Mouse (Mus musculus) MEL (cell line): Measurements from ENCODE around the gene Llph. TPM values are rescaled to one million over a fixed set of nuclear protein-coding genes. Genes with fewer than 3 reads are reported as not detected.

Experiments used
- DNase-seq: peaks from one replicate; pipeline ENCODE4 v3.0.0; 2011; ENCODE audit warnings: low read depth, low spot score
- H3K27ac ChIP-seq: 2 replicates; pipeline ENCODE4 v1.5.1; 2012; ENCODE audit warnings: low read depth, mild to moderate bottlenecking, control low read depth, low read length, moderate library complexity; ENCODE audit not compliant: control insufficient read depth
- H3K27me3 ChIP-seq, 2 experiments: fragments of 150-350 bp in 1 of 2; sonication (generic) in 1 of 2; 2 replicates each; pipeline ENCODE4 v1.6.1; 2012; ENCODE audit warnings: low read length in 2 of 2, mild to moderate bottlenecking in 2 of 2, improper control_type of control experiment in 1 of 2, moderate library complexity in 1 of 2; ENCODE audit not compliant: insufficient read depth in 2 of 2, control insufficient read depth in 1 of 2
- H3K36me3 ChIP-seq, 2 experiments: 2 replicates each; pipeline ENCODE4 v1.6.1; 2012 to 2014; ENCODE audit warnings: low read length in 2 of 2, improper control_type of control experiment in 1 of 2, inconsistent platforms in 1 of 2, mild to moderate bottlenecking in 1 of 2; ENCODE audit not compliant: insufficient read depth in 2 of 2, control insufficient read depth in 1 of 2
- H3K4me1 ChIP-seq, 2 experiments: fragments of 150-350 bp in 1 of 2; sonication (generic) in 1 of 2; 2 replicates each; pipeline ENCODE4 v1.6.1; 2012; ENCODE audit warnings: low read length in 2 of 2, improper control_type of control experiment in 1 of 2, mild to moderate bottlenecking in 1 of 2; ENCODE audit not compliant: insufficient read depth in 2 of 2, control insufficient read depth in 1 of 2
- H3K4me3 ChIP-seq, 2 experiments: fragments of 150-350 bp in 1 of 2; sonication (generic) in 1 of 2; 2 replicates each; pipeline ENCODE4 v1.5.1; 2012; ENCODE audit warnings: low read depth in 2 of 2, low read length in 2 of 2, mild to moderate bottlenecking in 2 of 2, moderate library complexity in 2 of 2, control low read depth in 1 of 2, improper control_type of control experiment in 1 of 2; ENCODE audit not compliant: control insufficient read depth in 1 of 2, insufficient read depth in 1 of 2
- H3K79me2 ChIP-seq: 2 replicates; pipeline ENCODE4 v1.6.1; 2012; ENCODE audit warnings: mild to moderate bottlenecking, low read length, moderate library complexity; ENCODE audit not compliant: control insufficient read depth, poor library complexity, insufficient read depth
- H3K9ac ChIP-seq: 2 replicates; pipeline ENCODE4 v1.6.1; 2012; ENCODE audit warnings: low read depth, mild to moderate bottlenecking, control low read depth, low read length, moderate library complexity; ENCODE audit not compliant: control insufficient read depth, poor library complexity, severe bottlenecking
- H3K9me3 ChIP-seq: fragments of 150-350 bp; sonication (generic); replicated peaks from 2 replicates; pipeline ENCODE4 v1.6.1; 2012; ENCODE audit warnings: mild to moderate bottlenecking, low read length, improper control_type of control experiment, moderate library complexity; ENCODE audit not compliant: insufficient read depth
- BHLHE40 ChIP-seq: IDR thresholded peaks from 2 replicates; pipeline ENCODE4 v1.6.1; 2012; ENCODE audit warnings: low read depth, mild to moderate bottlenecking, inconsistent platforms, low read length, improper control_type of control experiment, borderline replicate concordance
- CHD2 ChIP-seq: IDR thresholded peaks from 2 replicates; pipeline ENCODE4 v1.6.1; 2011; ENCODE audit warnings: low read length, improper control_type of control experiment
- CTCF ChIP-seq, 3 experiments: IDR thresholded peaks in 2 of 3; conservative IDR thresholded peaks in 1 of 3; 2 replicates each; pipeline ENCODE4 v1.5.1; 2011 to 2012; ENCODE audit warnings: low read length in 3 of 3, low read depth in 2 of 3, mild to moderate bottlenecking in 2 of 3, improper control_type of control experiment in 1 of 3, inconsistent platforms in 1 of 3, mixed read lengths in 1 of 3, moderate library complexity in 1 of 3; ENCODE audit not compliant: control insufficient read depth in 1 of 3, insufficient read depth in 1 of 3, poor library complexity in 1 of 3, severe bottlenecking in 1 of 3
- ELF1 ChIP-seq: IDR thresholded peaks from 2 replicates; pipeline ENCODE4 v1.6.1; 2014; ENCODE audit warnings: low read depth, mild to moderate bottlenecking, inconsistent platforms, low read length, improper control_type of control experiment, moderate library complexity
- ETS1 ChIP-seq: IDR thresholded peaks from 2 replicates; pipeline ENCODE4 v1.6.1; 2012; ENCODE audit warnings: low read depth, mild to moderate bottlenecking, inconsistent platforms, low read length, improper control_type of control experiment, moderate library complexity
- GABPA ChIP-seq: IDR thresholded peaks from 2 replicates; pipeline ENCODE4 v1.6.1; 2012; ENCODE audit warnings: low read depth, mild to moderate bottlenecking, inconsistent platforms, low read length, improper control_type of control experiment, moderate library complexity
- GATA1 ChIP-seq: IDR thresholded peaks from 2 replicates; pipeline ENCODE4 v1.6.1; 2011; ENCODE audit warnings: low read depth, low read length, improper control_type of control experiment
- HCFC1 ChIP-seq: IDR thresholded peaks from 2 replicates; pipeline ENCODE4 v1.6.1; 2012; ENCODE audit warnings: low read depth, mild to moderate bottlenecking, inconsistent platforms, low read length, improper control_type of control experiment, moderate library complexity
- JUND ChIP-seq: IDR thresholded peaks from 2 replicates; pipeline ENCODE4 v1.6.1; 2011; ENCODE audit warnings: low read depth, mild to moderate bottlenecking, improper control_type of control experiment, low read length
- KAT2A ChIP-seq: conservative IDR thresholded peaks from 2 replicates; pipeline ENCODE4 v1.6.1; 2012; ENCODE audit warnings: low read depth, low read length, improper control_type of control experiment, inconsistent platforms
- MAFK ChIP-seq: IDR thresholded peaks from 2 replicates; pipeline ENCODE4 v1.6.1; 2011; ENCODE audit warnings: low read depth, mild to moderate bottlenecking, low read length, improper control_type of control experiment, borderline replicate concordance
- MAZ ChIP-seq: IDR thresholded peaks from 2 replicates; pipeline ENCODE4 v1.6.1; 2012; ENCODE audit warnings: low read depth, mild to moderate bottlenecking, inconsistent platforms, low read length, improper control_type of control experiment
- MEF2A ChIP-seq: IDR thresholded peaks from 2 replicates; pipeline ENCODE4 v1.6.1; 2014; ENCODE audit warnings: low read depth, mild to moderate bottlenecking, inconsistent platforms, low read length, improper control_type of control experiment; ENCODE audit not compliant: poor library complexity, insufficient replicate concordance, severe bottlenecking; ENCODE audit errors: extremely low read depth
- MXI1 ChIP-seq: IDR thresholded peaks from 2 replicates; pipeline ENCODE4 v1.6.1; 2011; ENCODE audit warnings: mild to moderate bottlenecking, low read depth, low read length, improper control_type of control experiment
- MYB ChIP-seq: IDR thresholded peaks from 2 replicates; pipeline ENCODE4 v1.6.1; 2011; ENCODE audit warnings: mild to moderate bottlenecking, low read depth, low read length, improper control_type of control experiment
- NELFE ChIP-seq: IDR thresholded peaks from 2 replicates; pipeline ENCODE4 v1.6.1; 2011; ENCODE audit warnings: low read depth, low read length, improper control_type of control experiment
- NRF1 ChIP-seq: IDR thresholded peaks from 2 replicates; pipeline ENCODE4 v1.6.1; 2014; ENCODE audit warnings: low read depth, mild to moderate bottlenecking, inconsistent platforms, low read length, improper control_type of control experiment, moderate library complexity; ENCODE audit not compliant: poor library complexity, insufficient read depth, severe bottlenecking
- POLR2A ChIP-seq, 2 experiments: IDR thresholded peaks; 2 replicates each; pipeline ENCODE4 v1.6.1; 2011 to 2012; ENCODE audit warnings: low read length in 2 of 2, mild to moderate bottlenecking in 2 of 2, control low read depth in 1 of 2, improper control_type of control experiment in 1 of 2, low read depth in 1 of 2, moderate library complexity in 1 of 2; ENCODE audit not compliant: control insufficient read depth in 1 of 2, insufficient read depth in 1 of 2, poor library complexity in 1 of 2
- RCOR1 ChIP-seq: IDR thresholded peaks from 2 replicates; pipeline ENCODE4 v1.6.1; 2012; ENCODE audit warnings: low read depth, mild to moderate bottlenecking, inconsistent platforms, low read length, improper control_type of control experiment
- SIN3A ChIP-seq: IDR thresholded peaks from 2 replicates; pipeline ENCODE4 v1.6.1; 2012; ENCODE audit warnings: low read length, improper control_type of control experiment, inconsistent platforms
- TAL1 ChIP-seq: IDR thresholded peaks from 2 replicates; pipeline ENCODE4 v1.6.1; 2012; ENCODE audit warnings: mild to moderate bottlenecking, inconsistent platforms, low read length, moderate library complexity, mixed read lengths
- TBP ChIP-seq: IDR thresholded peaks from 2 replicates; pipeline ENCODE4 v1.8.0; 2011; ENCODE audit warnings: low read depth, low read length, improper control_type of control experiment
- TCF12 ChIP-seq: IDR thresholded peaks from 2 replicates; pipeline ENCODE4 v1.6.1; 2014; ENCODE audit warnings: low read depth, mild to moderate bottlenecking, inconsistent platforms, low read length, improper control_type of control experiment, moderate library complexity
- USF1 ChIP-seq: IDR thresholded peaks from 2 replicates; pipeline ENCODE4 v1.6.1; 2014; ENCODE audit warnings: low read depth, mild to moderate bottlenecking, inconsistent platforms, low read length, improper control_type of control experiment, moderate library complexity
- ZC3H11A ChIP-seq: IDR thresholded peaks from 2 replicates; pipeline ENCODE4 v1.6.1; 2012; ENCODE audit warnings: low read depth, mild to moderate bottlenecking, inconsistent platforms, low read length, improper control_type of control experiment
- ZMIZ1 ChIP-seq: IDR thresholded peaks from 2 replicates; pipeline ENCODE4 v1.6.1; 2012; ENCODE audit warnings: low read depth, mild to moderate bottlenecking, inconsistent platforms, low read length, improper control_type of control experiment, moderate library complexity
- polyA plus RNA-seq, 2 experiments: library from polyadenylated mRNA; stranded (reverse) in 1 of 2; unstranded in 1 of 2; fragments of >175 nt in 1 of 2; fragments of >200 nt in 1 of 2; gene quantifications; 2 replicates each; pipeline versions ENCODE4 v1.2.1 to v1.2.4; 2012; ENCODE audit warnings: low replicate concordance in 2 of 2, low read depth in 1 of 2; ENCODE audit not compliant: insufficient read length in 2 of 2, insufficient read depth in 1 of 2, missing spikeins in 1 of 2
- total RNA-seq: library from RNA; depleted of rRNA; stranded (reverse); fragments of 300-350 nt; gene quantifications from 2 replicates; pipeline ENCODE4 v1.2.3, GENCODE M21; 2012

Gene Llph
- total and polyA plus RNA-seq, 3 experiments: 97.5 to 243 TPM; not detected in 1

DNA sequence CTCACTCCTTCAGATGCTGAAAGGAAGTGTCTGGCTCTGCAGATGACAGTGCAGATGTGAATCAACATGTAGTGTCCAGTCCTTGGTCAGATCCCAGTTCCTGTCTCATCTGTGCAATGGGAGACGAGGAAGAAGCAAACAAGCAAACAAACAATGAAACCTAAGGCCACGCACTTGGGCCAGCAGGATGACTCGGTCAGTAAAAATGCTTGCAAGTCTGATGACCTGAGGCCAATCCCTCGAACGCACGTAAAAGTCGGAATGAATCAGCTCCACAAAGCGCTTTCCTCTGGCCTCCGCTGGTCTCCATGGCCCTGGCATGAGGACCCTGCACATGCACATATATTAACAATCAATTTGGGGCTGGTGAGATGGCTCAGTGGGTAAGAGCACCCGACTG is 7.9 kb upstream of the Llph start:
- Histone ChIP-seq H3K4me3 (no peak overlapping the region), H3K4me1 (no peaks in the 10 kb centered on the region)
- DNase-seq: no peak

DNA sequence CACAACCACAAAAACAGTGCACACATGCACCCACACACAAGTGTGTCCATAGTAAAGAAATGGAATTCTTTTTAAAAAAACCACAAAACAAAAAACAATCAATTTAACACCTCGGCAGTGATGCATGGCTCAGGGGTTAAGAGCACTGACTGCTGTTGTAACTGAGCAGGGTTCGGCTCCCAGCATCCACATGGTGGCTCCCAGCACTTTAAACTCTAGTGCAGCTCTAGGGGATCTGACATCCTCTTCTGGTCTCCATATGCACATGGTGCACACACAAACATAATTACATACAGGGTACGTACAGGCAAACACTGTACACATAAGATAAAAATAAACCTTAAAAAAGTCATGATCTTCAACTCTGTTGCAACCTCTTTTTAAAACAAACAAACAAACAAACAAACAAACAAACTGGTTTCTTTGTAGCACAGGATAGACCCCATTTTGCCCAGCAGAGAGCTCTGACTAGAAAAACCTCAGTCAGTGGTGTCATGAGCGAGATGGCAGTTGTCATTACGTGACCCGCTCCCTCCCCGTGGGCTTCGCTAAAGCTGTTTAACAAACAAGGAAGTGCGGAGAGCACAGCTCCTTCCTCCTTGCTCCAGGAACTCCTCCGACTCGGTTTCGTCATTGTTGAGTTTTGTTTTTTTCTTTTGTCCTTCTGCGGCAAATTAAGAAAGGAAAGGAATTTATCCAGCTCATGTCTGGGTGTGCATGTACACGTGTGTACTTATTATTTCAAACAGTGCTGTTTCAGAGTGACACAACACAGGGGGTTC is 7.1 kb upstream of the Llph start:
- H3K36me3 ChIP-seq: peaks cover 0 to 4% of the 10 kb centered on the region in 2 experiments; a peak in 2 of 4 replicates
- no peak overlapping the region for H3K27ac ChIP-seq

More for the DNA sequence above, 7.9 kb upstream of the Llph start:
- Histone ChIP-seq H3K36me3 (peaks cover 0 to 4% of the 10 kb centered on the region in 2 experiments; a peak in 2 of 4 replicates), H3K27me3 (no peaks in the 10 kb centered on the region), H3K27ac (no peak overlapping the region), H3K9ac (no peak overlapping the region), H3K79me2 (no peaks in the 10 kb centered on the region; the same call in 1 of the 2 replicates), H3K9me3 (no peaks in the 10 kb centered on the region)
- no peak for TF ChIP-seq ETS1
- TF ChIP-seq POLR2A (IDR thresholded peaks at IDR 0.05; ENCODE audit: control insufficient read depth in 1 of 2, insufficient read depth in 1 of 2, low read depth in 1 of 2, low read length in 2 of 2, poor library complexity in 1 of 2): no peak
- TF ChIP-seq JUND: no peak
- no peak for TF ChIP-seq SIN3A
- no peak for TF ChIP-seq MEF2A
- no peak for TF ChIP-seq RCOR1
- TF ChIP-seq USF1: no peak
- no peak for TF ChIP-seq KAT2A
- no peak for TF ChIP-seq ZC3H11A
- TF ChIP-seq ZMIZ1: no peak
- no peak for TF ChIP-seq NELFE
- no peak for TF ChIP-seq TBP
- no peak for TF ChIP-seq NRF1

More for the DNA sequence above, 7.1 kb upstream of the Llph start:
- Histone ChIP-seq H3K79me2 (no peaks in the 10 kb centered on the region; the same call in 1 of the 2 replicates), H3K4me1 (no peaks in the 10 kb centered on the region), H3K9me3 (no peaks in the 10 kb centered on the region)
- no peak for TF ChIP-seq MAZ
- TF ChIP-seq GABPA: no peak
- no peak for TF ChIP-seq MAFK
- TF ChIP-seq MXI1: no peak
- TF ChIP-seq TAL1: no peak
- no peak for TF ChIP-seq POLR2A (IDR thresholded peaks at IDR 0.05; ENCODE audit: control insufficient read depth in 1 of 2, insufficient read depth in 1 of 2, low read depth in 1 of 2, low read length in 2 of 2, poor library complexity in 1 of 2)
- no peak for TF ChIP-seq HCFC1
- no peak for TF ChIP-seq CHD2
- no peak for TF ChIP-seq CTCF (IDR thresholded peaks at IDR 0.05 in 2 of 3, conservative IDR thresholded peaks at IDR 0.05 in 1 of 3; ENCODE audit: control insufficient read depth in 1 of 3, insufficient read depth in 1 of 3, low read depth in 2 of 3, low read length in 3 of 3, poor library complexity in 1 of 3, severe bottlenecking in 1 of 3)
- TF ChIP-seq MYB: no peak
- no peak for TF ChIP-seq KAT2A
- TF ChIP-seq NELFE: no peak
- no peak for TF ChIP-seq TCF12
- TF ChIP-seq BHLHE40: no peak
- no peak for TF ChIP-seq ELF1
- TF ChIP-seq GATA1: no peak
- TF ChIP-seq ZC3H11A: no peak
- no peak for TF ChIP-seq NRF1
- TF ChIP-seq, all 39 proteins: peak for 0
- H3K4me3 ChIP-seq: no peak overlapping the region
- DNase-seq: no peak
- H3K27me3 ChIP-seq: no peaks in the 10 kb centered on the region
- no peak overlapping the region for H3K9ac ChIP-seq
